28 mouse cellular contexts compared by ENCODE assay signal in the genomic region with DNA sequence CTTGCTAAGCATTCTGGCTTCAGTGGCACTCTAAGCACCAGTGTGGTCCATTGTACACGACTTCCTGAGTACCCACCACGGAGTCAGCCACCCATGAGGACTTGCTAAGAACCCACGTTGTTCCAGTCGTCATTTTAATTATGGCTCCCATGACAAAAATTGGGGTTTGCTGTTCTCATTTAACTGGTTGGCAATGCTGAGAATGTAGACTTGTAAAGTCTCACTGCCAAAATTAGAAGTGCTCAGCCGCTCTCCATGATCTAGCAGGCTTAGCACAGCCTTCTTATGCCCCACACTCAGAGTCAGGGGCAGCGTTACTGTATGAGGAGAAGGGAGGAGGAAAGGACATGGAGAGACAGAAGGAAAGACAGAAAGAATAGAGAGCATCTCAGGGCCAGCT.
DNase-seq lines count a peak whose midpoint lies in the region; ATAC-seq and TF ChIP-seq lines count a peak whose summit lies in the region.
"Had no signal": no experiment of that assay in that cellular context is flagged by ENCODE, and none has a peak within 500 bp of the region (broad histone marks: within the 10 kb centered on the region; RNA-seq: fewer than 3 reads in every experiment).

No protein-coding gene starts in this region.

- 66% methylated on average over 6 of the region's 6 CpGs for WGBS in heart, adult 2 months
- WGBS in heart, postnatal 0 days = 57% methylated on average over 6 of the region's 6 CpGs
- 40% methylated on average over 6 of the region's 6 CpGs for WGBS in limb, embryonic 14.5 days
- WGBS in midbrain, embryonic 15.5 days = 84% methylated on average over 6 of the region's 6 CpGs

- intact Hi-C loops in heart, adult 2 months (cut with DNase I) = loop anchor here (2.0 kb wide), 1 partner anchor 29 kb away; no protein-coding TSS in a partner anchor
- intact Hi-C loops in heart, postnatal 25 days (cut with DNase I) = no loop called here

- no peak for TF ChIP-seq CTCF in heart, adult 2 months (IDR thresholded peaks at IDR 0.05)
- TF ChIP-seq CTCF in heart, postnatal 0 days (IDR thresholded peaks at IDR 0.05; ENCODE audit: low read depth) = no peak
- no peak for TF ChIP-seq CTCF in bone marrow macrophage, adult 2 months (IDR thresholded peaks at IDR 0.05; ENCODE audit: low read depth, low read length)

- no peak overlapping the region for H3K4me3 ChIP-seq in heart, adult 2 months
- H3K4me3 ChIP-seq in heart, postnatal 0 days (ENCODE audit: low read depth, low read length) = no peak overlapping the region
- no peak overlapping the region for H3K4me3 ChIP-seq in bone marrow macrophage, adult 2 months (ENCODE audit: insufficient read depth, low read length)
- H3K4me3 ChIP-seq in limb, embryonic 14.5 days (replicated peaks; ENCODE audit: low read length) = no peak overlapping the region
- H3K4me3 ChIP-seq in midbrain, embryonic 15.5 days = no peak overlapping the region
- H3K4me3 ChIP-seq: embryonic facial prominence, embryonic 10.5 days; embryonic facial prominence, embryonic 15.5 days; forebrain, embryonic 12.5 days; heart, embryonic 10.5 days; lung, embryonic 15.5 days; neural tube, embryonic 13.5 days had no signal

- H3K79me2 ChIP-seq in heart, adult 2 months (replicated peaks; ENCODE audit: control insufficient read depth, insufficient read depth, low read length) = no peaks in the 10 kb centered on the region; the same call in 1 of the 2 replicates

- H3K4me1 ChIP-seq in heart, adult 2 months (ENCODE audit: control insufficient read depth, insufficient read depth, low read length) = peaks cover 26% of the 10 kb centered on the region
- peaks cover 46% of the 10 kb centered on the region for H3K4me1 ChIP-seq in heart, postnatal 0 days (ENCODE audit: control insufficient read depth, insufficient read depth)
- H3K4me1 ChIP-seq in bone marrow macrophage, adult 2 months (ENCODE audit: control insufficient read depth, insufficient read depth, low read length) = peaks cover 88% of the 10 kb centered on the region
- H3K4me1 ChIP-seq in limb, embryonic 14.5 days (ENCODE audit: control insufficient read depth, insufficient read depth, low read length) = peaks cover 34% of the 10 kb centered on the region
- no peaks in the 10 kb centered on the region for H3K4me1 ChIP-seq in midbrain, embryonic 15.5 days
- H3K4me1 ChIP-seq: forebrain, embryonic 12.5 days had no signal

- no peaks in the 10 kb centered on the region for H3K9me3 ChIP-seq in heart, postnatal 0 days (replicated peaks; ENCODE audit: control insufficient read depth, low read length)
- no peaks in the 10 kb centered on the region for H3K9me3 ChIP-seq in limb, embryonic 14.5 days (ENCODE audit: control insufficient read depth, low read length)
- H3K9me3 ChIP-seq in midbrain, embryonic 15.5 days = no peaks in the 10 kb centered on the region
- H3K9me3 ChIP-seq: embryonic facial prominence, embryonic 10.5 days; embryonic facial prominence, embryonic 15.5 days; forebrain, embryonic 12.5 days; heart, embryonic 10.5 days; lung, embryonic 15.5 days; neural tube, embryonic 13.5 days had no signal

- H3K27ac ChIP-seq in heart, adult 2 months = peak overlapping the region; percentile 60
- peak overlapping the region; percentile 3; the same call in 1 of the 2 replicates for H3K27ac ChIP-seq in heart, postnatal 0 days (ENCODE audit: low read depth)
- H3K27ac ChIP-seq in bone marrow macrophage, adult 2 months (ENCODE audit: insufficient read depth, low read depth, low read length) = peak overlapping the region; percentile 91
- peak overlapping the region; percentile 52; the same call in 1 of the 2 replicates for H3K27ac ChIP-seq in limb, embryonic 14.5 days (replicated peaks; ENCODE audit: low read depth, low read length)
- H3K27ac ChIP-seq in midbrain, embryonic 15.5 days = no peak overlapping the region
- H3K27ac ChIP-seq: embryonic facial prominence, embryonic 10.5 days; embryonic facial prominence, embryonic 15.5 days; forebrain, embryonic 12.5 days; heart, embryonic 10.5 days; hindbrain, embryonic 14.5 days; lung, embryonic 15.5 days; neural tube, embryonic 13.5 days; stomach, postnatal 0 days had no signal

- no peak for DNase-seq in heart, adult 2 months
- DNase-seq in heart, adult 18-20 months = no peak
- DNase-seq in heart, postnatal 0 days (ENCODE audit: low spot score) = no peak
- DNase-seq in heart, postnatal 25 days (ENCODE audit: low spot score) = no peak
- DNase-seq in limb, embryonic 14.5 days (ENCODE audit: low spot score) = peak; percentile 60
- DNase-seq in adrenal gland, adult 18-20 months (ENCODE audit: low spot score in 2 of 2) = no peak
- DNase-seq: adrenal gland, postnatal 25 days; cerebellum, adult 8-10 months; cerebellum, postnatal 25 days; forebrain, postnatal 0 days; gastrocnemius, postnatal 36 days; kidney, adult 9 months; kidney, postnatal 14 days; right cerebral cortex, postnatal 4 days had no signal

- ATAC-seq in heart, postnatal 0 days (ENCODE audit: insufficient read depth, low read depth) = no peak
- no peak for ATAC-seq in limb, embryonic 14.5 days (ENCODE audit: low FRiP score, low read depth)
- no peak for ATAC-seq in midbrain, embryonic 15.5 days (replicated peaks)
- ATAC-seq: forebrain, postnatal 0 days; intestine, postnatal 0 days; Patski had no signal

- TF ChIP-seq POLR2A in heart, adult 2 months (IDR thresholded peaks at IDR 0.05; ENCODE audit: insufficient read depth, low read depth, low read length) = no peak
- no peak for TF ChIP-seq POLR2A in bone marrow macrophage, adult 2 months (IDR thresholded peaks at IDR 0.05; ENCODE audit: borderline replicate concordance, low read depth, low read length)
- TF ChIP-seq POLR2A in limb, embryonic 14.5 days (IDR thresholded peaks at IDR 0.05; ENCODE audit: borderline replicate concordance, extremely low read depth, insufficient read depth, insufficient read length) = no peak

- peaks cover 23% of the 10 kb centered on the region for H3K36me3 ChIP-seq in heart, adult 2 months (ENCODE audit: control insufficient read depth, insufficient read depth, low read length)
- H3K36me3 ChIP-seq in heart, postnatal 0 days (replicated peaks; ENCODE audit: control insufficient read depth, insufficient read depth, low read length) = peaks cover 13% of the 10 kb centered on the region; the same call in 1 of the 2 replicates
- peaks cover 10% of the 10 kb centered on the region for H3K36me3 ChIP-seq in limb, embryonic 14.5 days (ENCODE audit: control insufficient read depth, insufficient read depth, low read length)
- 0 out of 2 replicates have a peak, but pooled peaks cover 4% of the 10 kb centered on the region for H3K36me3 ChIP-seq in midbrain, embryonic 15.5 days (replicated peaks)
- H3K36me3 ChIP-seq: embryonic facial prominence, embryonic 15.5 days; lung, embryonic 15.5 days had no signal

- no peak overlapping the region for H3K4me2 ChIP-seq in heart, postnatal 0 days (ENCODE audit: low read depth, low read length)
- H3K4me2 ChIP-seq in limb, embryonic 14.5 days (replicated peaks; ENCODE audit: low read depth, low read length, severe bottlenecking) = no peak overlapping the region
- H3K4me2 ChIP-seq in midbrain, embryonic 15.5 days = no peak overlapping the region
- H3K4me2 ChIP-seq: embryonic facial prominence, embryonic 15.5 days; forebrain, embryonic 12.5 days; hindbrain, embryonic 14.5 days; liver, embryonic 11.5 days; lung, embryonic 15.5 days; midbrain, embryonic 11.5 days; neural tube, embryonic 13.5 days had no signal

- H3K9ac ChIP-seq in heart, adult 2 months (ENCODE audit: low read depth, low read length) = no peak overlapping the region
- H3K9ac ChIP-seq in heart, postnatal 0 days (replicated peaks; ENCODE audit: low read depth, low read length) = no peak overlapping the region
- H3K9ac ChIP-seq in limb, embryonic 14.5 days (ENCODE audit: low read depth, low read length, severe bottlenecking) = no peak overlapping the region
- no peak overlapping the region for H3K9ac ChIP-seq in midbrain, embryonic 15.5 days
- H3K9ac ChIP-seq: embryonic facial prominence, embryonic 15.5 days; forebrain, embryonic 12.5 days; forebrain, postnatal 0 days; hindbrain, embryonic 14.5 days; lung, embryonic 15.5 days; neural tube, embryonic 13.5 days had no signal

- H3K27me3 ChIP-seq in heart, adult 2 months (ENCODE audit: control insufficient read depth, insufficient read depth, low read length) = no peaks in the 10 kb centered on the region
- no peaks in the 10 kb centered on the region for H3K27me3 ChIP-seq in heart, postnatal 0 days (ENCODE audit: control insufficient read depth, insufficient read depth, low read length)
- no peaks in the 10 kb centered on the region for H3K27me3 ChIP-seq in limb, embryonic 14.5 days (ENCODE audit: control insufficient read depth, insufficient read depth, low read length)
- H3K27me3 ChIP-seq in midbrain, embryonic 15.5 days (replicated peaks) = no peaks in the 10 kb centered on the region
- H3K27me3 ChIP-seq: embryonic facial prominence, embryonic 15.5 days; forebrain, embryonic 12.5 days; lung, embryonic 15.5 days; neural tube, embryonic 13.5 days; Patski had no signal

- TF ChIP-seq EP300 in heart, adult 2 months (IDR thresholded peaks at IDR 0.05; ENCODE audit: insufficient read depth, low read depth, low read length) = no peak
- TF ChIP-seq EP300 in heart, postnatal 0 days (IDR thresholded peaks at IDR 0.05; ENCODE audit: low read depth) = no peak
